Mouse (Mus musculus) lung, postnatal 0 days (tissue): Measurements from ENCODE around the gene Ppp1r14d.

ENCODE experiments used
- CTCF ChIP-seq: IDR thresholded peaks from 2 replicates; pipeline ENCODE4 v1.5.1; 2016; ENCODE audit warnings: antibody characterized with exemption, mild to moderate bottlenecking
- EP300 ChIP-seq: IDR thresholded peaks from 2 replicates; pipeline ENCODE4 v1.6.1; 2016; ENCODE audit warnings: antibody characterized with exemption, mild to moderate bottlenecking, control low read depth

DNA sequence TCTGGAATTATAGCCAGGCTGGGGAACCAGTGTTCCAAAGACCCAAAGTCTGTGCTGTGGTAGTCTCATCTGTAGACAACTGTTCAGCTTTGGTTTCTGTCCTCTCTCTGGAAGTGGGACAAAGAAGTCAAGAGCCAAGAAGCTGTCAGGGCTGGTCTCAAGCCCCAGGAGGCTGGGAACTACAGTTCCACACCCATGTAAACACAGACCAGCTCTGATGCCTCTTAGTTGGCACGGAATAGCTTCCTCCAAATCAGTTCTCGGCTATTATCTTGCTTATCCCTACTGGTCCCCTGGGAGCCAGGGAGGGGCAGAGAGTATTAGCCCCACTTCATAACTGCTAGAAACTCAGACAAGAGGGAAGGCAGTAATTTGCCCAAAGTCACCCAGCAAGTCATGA lies 31.6 kb upstream of the Ppp1r14d start:
- no peak for TF ChIP-seq CTCF
- TF ChIP-seq EP300, result no peak
